Mouse (Mus musculus) bone marrow macrophage, adult 2 months (primary cell): ENCODE measurements around the gene Use1. TPM values are rescaled to one million over a fixed set of nuclear protein-coding genes. Genes with fewer than 3 reads are reported as not detected.

Source experiments
- H3K27ac ChIP-seq: 2 replicates; pipeline ENCODE4 v1.5.1; 2012; ENCODE audit warnings: low read depth, low read length; ENCODE audit not compliant: insufficient read depth
- H3K4me1 ChIP-seq: 2 replicates; pipeline ENCODE4 v1.6.1; 2012; ENCODE audit warnings: low read length; ENCODE audit not compliant: control insufficient read depth, insufficient read depth
- H3K4me3 ChIP-seq: 2 replicates; pipeline ENCODE4 v1.5.1; 2012; ENCODE audit warnings: mild to moderate bottlenecking, low read length, moderate library complexity; ENCODE audit not compliant: insufficient read depth
- CTCF ChIP-seq: IDR thresholded peaks from 2 replicates; pipeline ENCODE4 v1.5.1; 2012; ENCODE audit warnings: low read depth, mild to moderate bottlenecking, low read length, moderate library complexity
- POLR2A ChIP-seq: IDR thresholded peaks from 2 replicates; pipeline ENCODE4 v1.6.1; 2012; ENCODE audit warnings: mild to moderate bottlenecking, low read depth, low read length, borderline replicate concordance
- polyA plus RNA-seq: library from polyadenylated mRNA; stranded (reverse); fragments of >200 nt; gene quantifications from 2 replicates; pipeline ENCODE4 v1.2.4, GENCODE M21; 2012; ENCODE audit not compliant: missing spikeins, insufficient read depth, insufficient read length

The Use1 gene
- polyA plus RNA-seq, 1 experiment: 131 TPM

DNA sequence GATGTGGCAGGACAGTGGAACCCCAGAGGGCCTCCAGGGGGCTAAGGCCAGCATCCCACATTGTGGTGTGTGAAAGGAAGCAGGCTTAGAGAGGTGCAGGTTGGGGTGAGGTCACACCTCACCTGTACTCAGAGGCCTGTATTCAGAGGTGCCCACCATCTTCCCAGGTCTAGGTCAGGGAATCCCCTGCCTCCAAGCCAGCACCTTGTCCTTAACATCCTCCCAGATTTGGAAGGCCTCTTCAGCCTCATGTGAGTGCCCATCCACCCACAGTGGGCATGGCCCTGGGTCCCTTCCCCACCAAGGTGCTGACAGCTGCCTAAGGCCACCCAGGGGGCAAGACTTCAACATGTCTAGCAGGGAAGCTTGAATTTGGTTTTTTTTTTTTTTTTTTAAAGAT lies 34.8 kb downstream of the Use1 start:
- H3K4me1 ChIP-seq: peaks cover 19% of the 10 kb centered on the region
- H3K4me3 ChIP-seq: no peak overlapping the region
- TF ChIP-seq CTCF: no peak
- no peak for TF ChIP-seq POLR2A
- no peak overlapping the region for H3K27ac ChIP-seq

DNA sequence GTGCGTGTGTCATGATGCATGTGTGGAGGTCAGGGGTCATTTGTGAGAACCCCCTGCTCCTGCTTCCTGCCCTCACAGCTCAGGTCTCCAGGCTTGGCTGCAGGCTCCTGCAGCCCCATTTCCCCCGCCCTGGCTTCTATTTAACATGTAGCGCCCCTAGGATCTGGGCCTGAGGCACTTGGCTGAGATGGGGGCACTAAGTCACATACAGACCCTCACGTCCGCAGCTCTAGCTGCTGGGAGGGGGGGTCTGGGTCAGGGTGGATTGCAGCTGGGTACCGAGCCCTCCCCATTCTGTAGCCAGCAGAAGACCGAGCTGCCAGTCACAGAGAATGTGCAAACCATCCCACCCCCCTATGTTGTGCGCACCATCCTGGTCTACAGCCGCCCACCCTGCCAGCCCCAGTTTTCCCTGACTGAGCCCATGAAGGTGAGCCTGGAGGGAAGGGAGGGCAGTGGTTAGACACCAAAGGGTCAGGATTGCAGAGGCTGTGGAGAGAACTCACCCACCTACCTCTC lies 35.9 kb downstream of the Use1 start:
- Histone ChIP-seq H3K4me3 (no peak overlapping the region), H3K4me1 (peaks cover 20% of the 10 kb centered on the region), H3K27ac (no peak overlapping the region)
- TF ChIP-seq CTCF: no peak
- TF ChIP-seq POLR2A: no peak

DNA sequence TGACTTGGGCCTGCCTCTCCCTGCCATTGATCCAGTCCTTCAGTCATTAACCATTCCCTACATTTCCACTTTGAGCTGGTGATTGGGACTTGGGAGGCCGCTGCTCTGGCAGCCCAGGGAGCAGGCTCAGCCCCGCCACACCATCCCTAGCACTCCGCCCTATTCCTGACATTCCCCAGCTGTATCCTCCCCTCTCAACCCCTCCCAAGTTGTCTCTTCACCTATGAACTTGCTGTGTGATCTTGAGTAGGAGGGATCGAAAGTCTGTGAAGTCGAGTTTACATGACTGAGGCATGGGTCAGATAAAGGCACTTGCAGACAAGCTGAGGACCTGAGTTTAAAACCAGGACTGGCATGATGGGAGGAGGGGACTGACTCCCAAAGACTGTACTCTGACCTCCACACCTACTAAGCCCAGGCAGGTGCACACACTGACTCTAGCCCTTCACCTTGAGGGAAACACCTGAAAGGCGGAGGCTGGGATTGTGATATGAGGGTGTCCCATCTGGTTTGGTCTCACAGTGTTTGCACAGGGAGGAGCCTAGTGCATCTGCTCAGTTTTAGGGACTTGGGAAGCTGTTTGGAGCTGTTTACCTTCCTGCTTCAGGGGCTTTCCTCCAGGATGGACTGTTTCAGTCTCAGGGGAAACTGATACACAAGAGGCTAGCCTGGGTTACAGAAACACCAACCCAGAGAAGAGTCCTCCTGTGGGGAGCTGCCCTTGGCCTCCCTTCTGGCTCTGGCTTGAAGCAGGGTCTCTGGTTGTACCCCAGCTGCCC lies 36.6 kb downstream of the Use1 start:
- H3K4me1 ChIP-seq: peaks cover 20% of the 10 kb centered on the region
- no peak for TF ChIP-seq POLR2A
- no peak for TF ChIP-seq CTCF

DNA sequence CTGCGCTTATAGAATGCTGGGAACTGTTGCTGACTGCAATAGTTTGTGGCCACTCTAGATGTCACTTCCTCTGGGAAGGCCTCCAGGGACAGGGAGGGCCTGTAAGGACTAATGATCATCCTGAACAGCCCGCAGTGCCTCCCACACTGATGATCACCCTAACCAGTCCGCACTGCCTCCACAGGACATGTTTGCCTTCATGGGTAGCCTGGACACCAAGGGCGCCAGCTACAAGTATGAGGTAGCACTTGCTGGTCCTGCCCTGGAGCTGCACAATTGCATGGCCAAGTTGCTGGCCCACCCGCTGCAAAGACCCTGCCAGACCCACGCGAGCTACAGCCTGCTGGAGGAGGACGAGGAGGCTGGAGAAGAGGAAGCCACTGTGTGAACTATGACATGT lies 37.4 kb downstream of the Use1 start:
- Histone ChIP-seq H3K4me3 (no peak overlapping the region), H3K4me1 (peaks cover 20% of the 10 kb centered on the region), H3K27ac (peak overlapping the region; percentile 64; the same call in 1 of the 2 replicates)
- no peak for TF ChIP-seq POLR2A
- TF ChIP-seq CTCF: no peak

More for the DNA sequence above, 36.6 kb downstream of the Use1 start:
- Histone ChIP-seq H3K4me3 (no peak overlapping the region), H3K27ac (0 out of 2 replicates have a peak overlapping the region, but pooled peaks have one; percentile 7)

DNA sequence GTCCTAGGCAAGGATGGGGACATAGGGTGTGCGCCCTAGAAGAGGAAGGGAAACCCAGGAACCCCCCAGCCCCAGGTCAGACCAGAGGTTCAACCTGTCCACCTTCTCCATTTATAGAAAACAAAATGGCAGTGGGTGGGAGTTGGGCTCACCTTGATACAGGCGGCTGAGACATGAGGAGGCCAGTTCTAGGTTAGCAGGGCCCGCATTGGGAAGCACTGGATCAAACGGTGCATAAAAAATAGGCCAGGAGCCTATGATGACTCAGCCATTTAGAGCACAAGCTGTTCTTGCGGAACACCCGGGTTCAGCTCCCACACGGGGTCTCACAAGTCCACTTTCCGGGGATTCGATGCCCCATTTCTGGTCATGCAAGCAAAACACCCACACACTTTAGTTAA lies 38.3 kb downstream of the Use1 start:
- Histone ChIP-seq H3K27ac (peak overlapping the region; percentile 64), H3K4me3 (peak overlapping the region; percentile 79), H3K4me1 (peaks cover 20% of the 10 kb centered on the region)
- TF ChIP-seq CTCF (no peak), POLR2A (no peak)

DNA sequence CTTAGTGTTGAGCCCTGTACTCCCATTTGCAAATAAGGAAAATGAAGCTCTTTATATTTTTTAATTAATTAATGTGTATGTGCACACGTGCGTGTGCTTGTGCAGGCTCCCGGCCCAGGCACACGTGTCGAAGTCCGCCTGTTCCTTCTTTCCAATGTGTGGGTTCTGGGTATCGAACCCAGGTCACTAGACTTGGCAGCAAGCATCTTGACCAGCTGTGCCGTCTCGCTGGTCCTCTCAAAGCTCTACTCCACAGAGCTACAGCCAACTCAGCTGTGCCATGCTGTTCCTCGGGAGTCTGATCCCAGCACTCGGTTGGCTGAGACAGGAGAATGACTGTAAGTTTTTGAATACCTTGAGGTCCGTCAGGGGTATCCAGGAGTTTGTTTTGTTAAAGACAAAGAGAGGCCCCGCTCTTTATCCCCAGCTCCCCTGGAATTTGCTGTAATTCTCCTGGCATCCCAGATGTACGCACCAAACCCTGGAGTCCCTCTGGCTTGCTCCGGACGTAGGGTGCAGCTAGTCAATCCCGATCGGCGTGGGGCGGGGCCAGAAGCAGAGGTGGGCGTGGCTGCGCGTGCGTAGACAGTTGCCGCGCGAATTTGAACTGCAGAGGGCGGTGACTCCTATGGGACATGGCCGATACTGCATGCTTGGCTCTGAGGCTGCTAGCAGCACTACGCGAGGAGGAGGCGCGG lies 38.9 kb downstream of the Use1 start, which contains the start of gene Ankle1:
Ankle1 (plus strand) TSS at position 610 of the 698 bp plus-strand sequence.
- peak within 1 kb of the TSS; percentile 79 for H3K4me3 ChIP-seq
- peak; percentile 78; the same call in 1 of the 2 replicates for TF ChIP-seq POLR2A
- TF ChIP-seq CTCF: no peak
- peak within 1 kb of the TSS; percentile 64 for H3K27ac ChIP-seq
- peaks cover 20% of the 10 kb centered on the region for H3K4me1 ChIP-seq

DNA sequence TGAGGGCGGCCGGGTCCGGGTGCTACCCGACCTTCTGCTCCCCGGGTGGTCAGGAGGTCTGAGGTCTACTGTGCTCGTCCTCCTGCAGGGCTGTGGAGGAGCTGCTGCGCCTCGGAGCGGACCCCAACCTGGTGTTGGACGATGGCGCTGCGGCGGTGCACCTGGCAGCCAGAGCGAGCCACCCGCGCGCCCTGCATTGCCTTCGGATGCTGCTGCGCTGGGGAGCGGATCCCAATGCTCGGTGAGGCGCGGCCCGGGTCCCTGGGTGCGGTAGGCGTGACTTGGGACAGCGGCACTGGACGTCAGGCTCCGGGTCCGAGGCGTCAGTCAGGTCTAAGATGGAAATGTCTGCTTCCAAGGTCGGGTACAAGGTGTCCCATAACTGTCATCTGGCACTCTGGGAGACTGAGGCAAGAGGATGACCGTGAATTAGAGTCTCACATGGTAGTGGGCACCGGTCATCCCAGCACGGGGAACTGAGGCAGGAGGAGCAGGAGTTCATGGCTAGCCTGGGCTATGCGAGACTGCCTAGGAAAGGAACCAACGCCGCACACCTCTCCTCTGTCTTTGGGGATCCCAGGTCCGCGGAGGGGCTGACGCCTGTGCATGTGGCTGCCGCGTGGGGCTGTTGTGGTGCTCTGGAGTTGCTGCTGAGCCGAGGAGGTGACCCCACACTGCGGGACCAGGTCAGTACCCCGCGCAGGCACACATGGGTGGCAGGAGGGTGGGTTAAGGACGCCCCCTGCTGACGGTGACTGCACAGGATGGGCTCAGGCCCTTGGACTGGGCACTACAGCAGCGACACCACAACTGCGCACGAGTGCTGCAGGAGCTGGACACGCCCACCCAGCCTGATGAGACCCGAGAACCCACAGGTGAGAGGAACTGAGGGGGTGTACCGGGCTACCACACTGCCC lies 39.7 kb downstream of the Use1 start:
- Histone ChIP-seq H3K4me3 (peak overlapping the region; percentile 79), H3K27ac (peak overlapping the region; percentile 27; the same call in 1 of the 2 replicates), H3K4me1 (peaks cover 22% of the 10 kb centered on the region)
- peak; percentile 48 for TF ChIP-seq CTCF
- no peak for TF ChIP-seq POLR2A

DNA sequence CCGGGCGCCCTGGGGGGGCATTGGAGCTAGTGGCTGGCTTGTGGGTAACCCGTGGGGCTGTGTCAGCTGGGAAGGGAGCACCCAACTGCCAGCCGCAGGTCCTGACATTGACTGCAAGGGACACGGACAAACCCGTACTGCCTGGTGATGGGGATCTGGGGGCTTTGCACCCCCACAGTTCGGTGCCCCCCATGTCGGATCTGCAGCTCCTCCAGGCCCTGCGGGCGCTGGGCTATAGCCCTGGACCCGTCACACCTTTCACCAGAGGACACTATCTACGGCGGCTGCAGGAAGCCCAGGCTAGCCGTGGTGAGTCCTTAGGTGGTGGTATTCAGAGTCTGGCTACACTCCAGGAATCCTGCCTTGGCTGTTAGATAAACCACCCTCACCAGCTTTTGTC lies 40.8 kb downstream of the Use1 start:
- peaks cover 28% of the 10 kb centered on the region for H3K4me1 ChIP-seq
- no peak for TF ChIP-seq CTCF
- no peak for TF ChIP-seq POLR2A
- H3K4me3 ChIP-seq: no peak overlapping the region

DNA sequence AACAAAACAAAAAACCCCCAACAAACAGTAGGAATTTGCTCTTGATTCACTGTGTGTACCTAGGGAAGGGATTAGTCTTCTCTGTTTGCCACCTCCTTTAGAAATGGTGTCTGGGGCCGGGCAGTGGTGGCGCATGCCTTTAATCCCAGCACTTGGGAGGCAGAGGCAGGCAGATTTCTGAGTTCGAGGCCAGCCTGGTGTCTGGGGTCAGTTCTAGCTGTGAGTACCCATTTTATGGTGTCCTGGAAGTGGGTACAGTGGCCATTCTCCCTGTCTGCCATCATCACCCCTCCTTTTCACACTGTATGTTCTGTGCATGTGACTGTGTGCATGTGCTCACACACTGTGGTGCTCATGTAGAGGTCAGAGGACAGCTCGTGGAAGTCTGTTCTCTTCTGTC lies 41.6 kb downstream of the Use1 start:
- H3K4me1 ChIP-seq: peaks cover 28% of the 10 kb centered on the region
- no peak overlapping the region for H3K4me3 ChIP-seq
- TF ChIP-seq POLR2A: no peak
- no peak for TF ChIP-seq CTCF
- H3K27ac ChIP-seq: no peak overlapping the region

More for the DNA sequence above, 40.8 kb downstream of the Use1 start:
- H3K27ac ChIP-seq: no peak overlapping the region

DNA sequence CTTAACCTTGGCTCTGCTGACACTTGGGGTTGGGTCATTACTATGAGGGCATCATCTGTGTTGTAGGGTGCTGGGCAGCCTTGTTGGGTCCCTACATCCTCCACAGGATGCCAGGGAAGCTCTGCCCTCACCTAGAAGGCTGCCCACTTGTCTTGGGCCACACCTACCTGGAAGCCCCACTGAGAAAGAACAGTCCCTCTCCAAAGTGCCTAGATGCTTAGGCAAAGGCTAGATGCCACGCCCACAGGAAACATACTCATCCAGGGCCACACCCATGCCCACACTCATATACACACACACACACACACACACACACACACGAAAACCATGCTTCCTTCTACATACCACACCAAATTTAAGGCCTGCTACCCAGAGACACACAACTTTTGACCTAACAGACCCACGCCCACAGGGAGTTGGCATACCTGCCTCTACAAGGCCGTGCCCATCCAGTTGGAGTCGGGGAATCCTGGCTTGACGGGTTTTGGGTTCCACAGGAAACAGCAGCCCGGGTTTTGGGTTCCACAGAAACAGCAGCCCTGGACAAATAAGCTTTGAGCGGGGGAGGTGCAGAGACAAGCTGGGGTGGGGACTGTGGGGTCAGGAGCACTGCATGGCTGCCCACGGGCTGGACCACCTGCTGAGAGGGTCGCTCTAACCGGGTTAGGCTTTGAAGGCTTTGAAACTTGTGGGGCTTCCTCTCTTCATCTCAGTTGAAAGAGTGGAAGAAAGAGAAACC lies 45.1 kb downstream of the Use1 start:
- Histone ChIP-seq H3K4me3 (no peak overlapping the region), H3K27ac (no peak overlapping the region), H3K4me1 (peaks cover 10% of the 10 kb centered on the region)
- no peak for TF ChIP-seq CTCF
- no peak for TF ChIP-seq POLR2A

Other genes with a start within 250 kb of the Use1 start
- gene Myo9b, start 94.1 kb upstream of the Use1 start, polyA plus RNA-seq: 94.0 and 107 TPM in 2 replicates
- 77.6 and 77.8 TPM in 2 replicates for gene Haus8, start 93.9 kb upstream of the Use1 start, polyA plus RNA-seq
- 18.5 and 23.5 TPM in 2 replicates for gene Ocel1, start 4.5 kb downstream of the Use1 start, polyA plus RNA-seq
- 20.2 and 23.9 TPM in 2 replicates for gene Nr2f6, start 15.1 kb downstream of the Use1 start, polyA plus RNA-seq
- 0.21 TPM in 1 of 2 replicates, not detected in the other for gene Ushbp1, start 29.0 kb downstream of the Use1 start, polyA plus RNA-seq
- gene Babam1, start 30.0 kb downstream of the Use1 start, polyA plus RNA-seq: 75.8 and 89.1 TPM in 2 replicates
- 9.8 and 14.0 TPM in 2 replicates for gene Ankle1, start 39.2 kb downstream of the Use1 start, polyA plus RNA-seq
- gene Abhd8, start 96.8 kb downstream of the Use1 start, polyA plus RNA-seq: 12.0 and 13.3 TPM in 2 replicates
- 59.5 and 62.9 TPM in 2 replicates for gene Mrpl34, start 98.1 kb downstream of the Use1 start, polyA plus RNA-seq
- 42.3 and 45.5 TPM in 2 replicates for gene Dda1, start 102.4 kb downstream of the Use1 start, polyA plus RNA-seq
- 10.0 and 10.2 TPM in 2 replicates for gene Ano8, start 119.1 kb downstream of the Use1 start, polyA plus RNA-seq
- 11.0 and 11.1 TPM in 2 replicates for gene Gtpbp3, start 121.3 kb downstream of the Use1 start, polyA plus RNA-seq
- gene Plvap, start 144.9 kb downstream of the Use1 start, polyA plus RNA-seq: not detected in 2 replicates
- gene Ccdc194, start 158.9 kb downstream of the Use1 start, polyA plus RNA-seq: 0.40 TPM in 1 of 2 replicates, not detected in the other
- gene Bst2, start 170.6 kb downstream of the Use1 start, polyA plus RNA-seq: 358 and 369 TPM in 2 replicates
- 64.5 and 65.3 TPM in 2 replicates for gene Mvb12a, start 176.1 kb downstream of the Use1 start, polyA plus RNA-seq
- 15.9 and 17.7 TPM in 2 replicates for gene Tmem221, start 192.0 kb downstream of the Use1 start, polyA plus RNA-seq
- not detected in 2 replicates for gene Nxnl1, start 199.8 kb downstream of the Use1 start, polyA plus RNA-seq
- gene Slc27a1, start 202.0 kb downstream of the Use1 start, polyA plus RNA-seq: 85.4 and 86.3 TPM in 2 replicates
- 83.5 and 88.9 TPM in 2 replicates for gene Pgls, start 225.3 kb downstream of the Use1 start, polyA plus RNA-seq
- 2.5 and 2.7 TPM in 2 replicates for gene Fam129c, start 230.8 kb downstream of the Use1 start, polyA plus RNA-seq
- 111 and 113 TPM in 2 replicates for gene Colgalt1, start 244.2 kb downstream of the Use1 start, polyA plus RNA-seq